Mouse (Mus musculus) lung, embryonic 14.5 days (tissue): ENCODE results near the gene Cryz. TPM values are rescaled to one million over a fixed set of nuclear protein-coding genes. Genes with fewer than 3 reads are reported as not detected.

ENCODE experiments used
- ATAC-seq: fragments of 200-750 bp; cut with Nextera tagmentation; 2 replicates; pipeline ENCODE4 v1.8.0; 2017; ENCODE audit warnings: mild to moderate bottlenecking, moderate TSS enrichment, moderate library complexity; ENCODE audit not compliant: insufficient read depth
- DNase-seq: peaks from one replicate; pipeline ENCODE4 v3.0.0-alpha.2; 2015
- H3K27ac ChIP-seq: fragments of 300-500 bp; sonication (generic); 2 replicates; pipeline ENCODE4 v1.5.1; 2014; ENCODE audit warnings: low read depth, mild to moderate bottlenecking, moderate library complexity
- H3K27me3 ChIP-seq: fragments of 300-500 bp; sonication (generic); 2 replicates; pipeline ENCODE4 v1.6.1; 2014; ENCODE audit warnings: low read length, control low read depth; ENCODE audit not compliant: insufficient read depth
- H3K36me3 ChIP-seq: fragments of 300-500 bp; sonication (generic); 2 replicates; pipeline ENCODE4 v1.6.1; 2014; ENCODE audit warnings: control low read depth; ENCODE audit not compliant: insufficient read depth
- H3K4me1 ChIP-seq: fragments of 300-500 bp; sonication (generic); 2 replicates; pipeline ENCODE4 v1.6.1; 2014; ENCODE audit warnings: antibody characterized with exemption, control low read depth; ENCODE audit not compliant: insufficient read depth
- H3K4me2 ChIP-seq: fragments of 300-500 bp; sonication (generic); 2 replicates; pipeline ENCODE4 v1.6.1; 2014; ENCODE audit warnings: mild to moderate bottlenecking
- H3K4me3 ChIP-seq: fragments of 300-500 bp; sonication (generic); 2 replicates; pipeline ENCODE4 v1.5.1; 2014; ENCODE audit warnings: low read depth, low read length
- H3K9ac ChIP-seq: fragments of 300-500 bp; sonication (generic); 2 replicates; pipeline ENCODE4 v1.6.1; 2014
- H3K9me3 ChIP-seq: fragments of 300-500 bp; sonication (generic); 2 replicates; pipeline ENCODE4 v1.6.1; 2016; ENCODE audit warnings: low read depth, low read length, control low read depth
- CTCF ChIP-seq: IDR thresholded peaks from 2 replicates; pipeline ENCODE4 v1.5.1; 2016; ENCODE audit warnings: antibody characterized with exemption, low read depth
- whole genome bisulfite sequencing: fragments of 180-500 bp; shearing (Covaris S2); extraction: QIAGEN DNeasy Blood & Tissue Kit; methylation state at CpG from one replicate; pipeline ENCODE4 v1.1.7; 2014; 5-methylcytosine and 5-hydroxymethylcytosine counted together
- polyA plus RNA-seq: library from polyadenylated mRNA; unstranded; fragments of >200 nt; fragmentation: Nextera tagmentation; extraction: Ambion mirVana; gene quantifications from 2 replicates; pipeline ENCODE4 v1.2.1, GENCODE M21; 2014

Gene Cryz
- polyA plus RNA-seq, 1 experiment from 2014 or later, result 19.6 TPM

DNA sequence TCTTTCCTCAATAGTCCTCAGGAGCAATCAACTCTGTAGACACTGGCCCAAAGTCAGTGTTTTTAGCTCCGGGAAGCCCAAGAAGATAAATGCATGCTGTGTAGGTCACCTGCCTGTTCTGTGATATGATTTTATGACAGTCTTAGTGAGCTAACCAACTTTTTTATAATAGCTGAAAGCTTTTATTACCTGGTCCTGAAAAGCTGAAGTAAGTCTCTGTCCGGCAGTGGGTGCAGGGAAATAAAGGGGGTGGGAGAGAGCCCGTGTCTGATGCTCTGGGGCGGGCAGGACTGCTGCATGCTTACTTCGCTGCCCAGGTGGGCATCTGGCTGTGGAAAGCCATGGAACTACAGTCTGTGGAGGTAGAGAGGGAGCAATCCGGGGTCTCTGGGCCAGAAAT lies 74.1 kb downstream of the Cryz start:
- peaks cover 7% of the 10 kb centered on the region; the same call in 1 of the 2 replicates for H3K27me3 ChIP-seq
- ATAC-seq (no peak), DNase-seq (no peak)
- TF ChIP-seq CTCF, result no peak
- no peaks in the 10 kb centered on the region for H3K36me3 ChIP-seq
- H3K27ac ChIP-seq, result no peak overlapping the region
- 76% methylated on average over 6 of the region's 6 CpGs for WGBS
- H3K9ac ChIP-seq, result no peak overlapping the region
- H3K4me1 ChIP-seq, result no peaks in the 10 kb centered on the region
- H3K4me2 ChIP-seq, result no peak overlapping the region
- H3K4me3 ChIP-seq, result no peak overlapping the region
- H3K9me3 ChIP-seq, result no peaks in the 10 kb centered on the region

DNA sequence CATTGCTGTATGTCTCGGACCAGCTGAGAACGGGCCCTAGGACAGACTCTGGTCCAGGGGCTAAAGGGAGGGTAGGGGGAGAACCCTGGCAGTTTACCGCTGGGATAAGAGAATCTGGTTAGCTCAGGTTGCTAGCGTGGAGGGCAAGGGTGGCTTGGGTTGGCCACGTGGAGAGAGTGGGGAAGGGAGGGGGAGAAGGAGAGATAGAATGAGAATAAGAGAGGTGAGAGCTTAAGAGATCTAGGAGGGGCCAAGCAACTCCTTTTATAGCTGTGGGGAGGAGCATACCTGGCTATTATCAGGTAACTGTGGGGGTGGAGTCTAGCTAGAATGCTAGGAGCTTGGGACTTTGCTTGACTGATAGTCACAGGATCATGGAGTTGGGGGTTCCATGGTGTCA lies 74.5 kb downstream of the Cryz start:
- no peak for ATAC-seq

More for the DNA sequence above, 74.5 kb downstream of the Cryz start:
- no peaks in the 10 kb centered on the region for H3K9me3 ChIP-seq
- no peak for TF ChIP-seq CTCF
- H3K27me3 ChIP-seq, result peaks cover 2% of the 10 kb centered on the region; the same call in 1 of the 2 replicates
- DNase-seq, result no peak
- no peak overlapping the region for H3K27ac ChIP-seq
- H3K4me2 ChIP-seq, result no peak overlapping the region
- no peaks in the 10 kb centered on the region for H3K4me1 ChIP-seq
- H3K9ac ChIP-seq, result no peak overlapping the region
- 63% methylated on average over 5 of the region's 5 CpGs for WGBS
- H3K36me3 ChIP-seq, result no peaks in the 10 kb centered on the region
- H3K4me3 ChIP-seq, result no peak overlapping the region

Other genes with a start within 250 kb of the Cryz start
- 15.9 and 17.9 TPM in 2 replicates for gene Tyw3, start 393 bp downstream of the Cryz start, polyA plus RNA-seq
- gene Erich3, start 67.1 kb downstream of the Cryz start, polyA plus RNA-seq, result not detected in 2 replicates